Mouse (Mus musculus): ENCODE results near the gene Idi1. TPM values are rescaled to one million over a fixed set of nuclear protein-coding genes. Genes with fewer than 3 reads are reported as not detected.
A peak's percentile ranks its signal among the peaks of the same experiment; 100 is the strongest.
"Not testable (repeated sequence)": the region's sequence is repeated elsewhere in the genome, so short reads cannot be mapped to it uniquely, and the experiment has no call there.

Idi1 gene
- polyA plus RNA-seq, 1 experiment from 2014 or later = 94.1 TPM

- Histone ChIP-seq H3K36me3 (replicated peaks) (peaks cover 6% of the 10 kb centered on the region; the same call in 1 of the 2 replicates), H3K4me2 (no peak overlapping the region), H3K27ac (no peak overlapping the region), H3K4me3 (no peak overlapping the region), H3K27me3 (replicated peaks) (no peaks in the 10 kb centered on the region), H3K9me3 (no peaks in the 10 kb centered on the region), H3K4me1 (peaks cover 17% of the 10 kb centered on the region), H3K9ac (no peak overlapping the region)
- 90% methylated on average over 3 of the region's 3 CpGs for WGBS
- no peak for ATAC-seq (replicated peaks)
These were observed 20.3 kb upstream of the Idi1 start for GRCm38 (mm10) chr13:8864990-8865389.

GRCm38 (mm10) chr13:8866612-8867011 lies 18.7 kb upstream of the Idi1 start:
- H3K27ac ChIP-seq = no peak overlapping the region
- H3K4me1 ChIP-seq = peaks cover 20% of the 10 kb centered on the region
- 89% methylated on average over 7 of the region's 7 CpGs for WGBS

GRCm38 (mm10) chr13:8869578-8870157 lies 15.6 kb upstream of the Idi1 start:
- H3K36me3 ChIP-seq (replicated peaks) = no peaks in the 10 kb centered on the region
- H3K9ac ChIP-seq = peak overlapping the region; percentile 57
- no peak for ATAC-seq (replicated peaks)
- H3K4me1 ChIP-seq = peaks cover 25% of the 10 kb centered on the region
- no peaks in the 10 kb centered on the region for H3K27me3 ChIP-seq (replicated peaks)
- peak overlapping the region; percentile 76 for H3K4me3 ChIP-seq
- whole genome bisulfite sequencing = 71% methylated on average over 5 of the region's 5 CpGs
- no peaks in the 10 kb centered on the region for H3K9me3 ChIP-seq
- H3K27ac ChIP-seq = no peak overlapping the region
- peak overlapping the region; percentile 72 for H3K4me2 ChIP-seq

More at GRCm38 (mm10) chr13:8866612-8867011, 18.7 kb upstream of the Idi1 start:
- no peaks in the 10 kb centered on the region for H3K9me3 ChIP-seq
- ATAC-seq (replicated peaks) = no peak
- no peaks in the 10 kb centered on the region for H3K27me3 ChIP-seq (replicated peaks)
- no peak overlapping the region for H3K4me2 ChIP-seq
- H3K9ac ChIP-seq = no peak overlapping the region
- H3K4me3 ChIP-seq = no peak overlapping the region
- H3K36me3 ChIP-seq (replicated peaks) = no peaks in the 10 kb centered on the region

- H3K36me3 ChIP-seq (replicated peaks) = no peaks in the 10 kb centered on the region
- peak overlapping the region; percentile 72 for H3K4me2 ChIP-seq
- peaks cover 25% of the 10 kb centered on the region for H3K4me1 ChIP-seq
- H3K27ac ChIP-seq = peak overlapping the region; percentile 90
- no peak for ATAC-seq (replicated peaks)
- peak overlapping the region; percentile 76 for H3K4me3 ChIP-seq
- no peaks in the 10 kb centered on the region for H3K9me3 ChIP-seq
- H3K9ac ChIP-seq = peak overlapping the region; percentile 57
- no peaks in the 10 kb centered on the region for H3K27me3 ChIP-seq (replicated peaks)
- 7% methylated on average over 9 of the region's 9 CpGs for WGBS
These were observed 15.2 kb upstream of the Idi1 start for GRCm38 (mm10) chr13:8870160-8870509.

GRCm38 (mm10) chr13:8870510-8871313 lies 14.6 kb upstream of the Idi1 start:
- ATAC-seq (replicated peaks) = peak; percentile 94
- Histone ChIP-seq H3K9me3 (no peaks in the 10 kb centered on the region), H3K4me2 (peak overlapping the region; percentile 72), H3K9ac (peak overlapping the region; percentile 57), H3K36me3 (replicated peaks) (no peaks in the 10 kb centered on the region), H3K4me3 (peak overlapping the region; percentile 76), H3K27ac (peak overlapping the region; percentile 90), H3K4me1 (peaks cover 25% of the 10 kb centered on the region), H3K27me3 (replicated peaks) (no peaks in the 10 kb centered on the region)
- WGBS = under 1% methylated on average over 57 of the region's 57 CpGs

- 2% methylated on average over 18 of the region's 18 CpGs for WGBS
- peak within 1 kb of the TSS; percentile 57 for H3K9ac ChIP-seq
- H3K4me1 ChIP-seq = peaks cover 21% of the 10 kb centered on the region
- no peaks in the 10 kb centered on the region for H3K36me3 ChIP-seq (replicated peaks)
- H3K27ac ChIP-seq = peak within 1 kb of the TSS; percentile 90
- H3K9me3 ChIP-seq = no peaks in the 10 kb centered on the region
- H3K4me3 ChIP-seq = peak within 1 kb of the TSS; percentile 76
- H3K4me2 ChIP-seq = peak within 1 kb of the TSS; percentile 72
- peak; percentile 69 for ATAC-seq (replicated peaks)
- H3K27me3 ChIP-seq (replicated peaks) = no peaks in the 10 kb centered on the region
These were observed 13.9 kb upstream of the Idi1 start, which contains the start of gene Wdr37 for GRCm38 (mm10) chr13:8871314-8871962. TSS of gene Wdr37 (minus strand) at chr13:8871909.

GRCm38 (mm10) chr13:8873776-8874175 lies 11.5 kb upstream of the Idi1 start:
- no peaks in the 10 kb centered on the region for H3K27me3 ChIP-seq (replicated peaks)
- no peak overlapping the region for H3K9ac ChIP-seq
- ATAC-seq (replicated peaks) = no peak
- H3K9me3 ChIP-seq = no peaks in the 10 kb centered on the region
- H3K4me1 ChIP-seq = peaks cover 16% of the 10 kb centered on the region
- H3K4me2 ChIP-seq = no peak overlapping the region
- H3K4me3 ChIP-seq = no peak overlapping the region
- 100% methylated on average over 1 of the region's 1 CpGs for WGBS
- no peak overlapping the region for H3K27ac ChIP-seq
- no peaks in the 10 kb centered on the region for H3K36me3 ChIP-seq (replicated peaks)

- Histone ChIP-seq H3K9me3 (no peaks in the 10 kb centered on the region), H3K27ac (no peak overlapping the region), H3K9ac (no peak overlapping the region), H3K4me3 (no peak overlapping the region), H3K27me3 (replicated peaks) (no peaks in the 10 kb centered on the region), H3K36me3 (replicated peaks) (no peaks in the 10 kb centered on the region), H3K4me2 (no peak overlapping the region), H3K4me1 (peaks cover 5% of the 10 kb centered on the region)
- 74% methylated on average over 3 of the region's 3 CpGs for WGBS
- ATAC-seq (replicated peaks) = no peak
These were observed 3.7 kb upstream of the Idi1 start for GRCm38 (mm10) chr13:8881611-8882010.

GRCm38 (mm10) chr13:8883870-8884269 lies 1.4 kb upstream of the Idi1 start:
- 81% methylated on average over 5 of the region's 5 CpGs for WGBS
- not testable (repeated sequence) for ATAC-seq (replicated peaks)

GRCm38 (mm10) chr13:8886185-8886560 lies 872 bp downstream of the Idi1 start:
- peaks cover 9% of the 10 kb centered on the region; the same call in 1 of the 2 replicates for H3K36me3 ChIP-seq (replicated peaks)
- no peaks in the 10 kb centered on the region for H3K27me3 ChIP-seq (replicated peaks)
- no peaks in the 10 kb centered on the region for H3K9me3 ChIP-seq
- ATAC-seq (replicated peaks) = no peak
- peak overlapping the region; percentile 98 for H3K27ac ChIP-seq
- peak overlapping the region; percentile 55 for H3K9ac ChIP-seq
- peak overlapping the region; percentile 54 for H3K4me2 ChIP-seq
- peaks cover 28% of the 10 kb centered on the region for H3K4me1 ChIP-seq
- 1% methylated on average over 9 of the region's 9 CpGs for WGBS
- peak overlapping the region; percentile 65 for H3K4me3 ChIP-seq

More at GRCm38 (mm10) chr13:8883870-8884269, 1.4 kb upstream of the Idi1 start:
- not testable (repeated sequence) for H3K9ac ChIP-seq; H3K36me3 ChIP-seq (replicated peaks); H3K9me3 ChIP-seq; H3K4me3 ChIP-seq; H3K27me3 ChIP-seq (replicated peaks); H3K4me2 ChIP-seq; H3K27ac ChIP-seq
- peaks cover 25% of the 10 kb centered on the region for H3K4me1 ChIP-seq

- Histone ChIP-seq H3K4me1 (peaks cover 28% of the 10 kb centered on the region), H3K9me3 (no peaks in the 10 kb centered on the region), H3K27ac (no peak overlapping the region), H3K27me3 (replicated peaks) (no peaks in the 10 kb centered on the region), H3K36me3 (replicated peaks) (peaks cover 18% of the 10 kb centered on the region), H3K9ac (no peak overlapping the region), H3K4me3 (no peak overlapping the region), H3K4me2 (no peak overlapping the region)
- no peak for ATAC-seq (replicated peaks)
- WGBS = 100% methylated on average over 1 of the region's 1 CpGs
These were observed 3.3 kb downstream of the Idi1 start for GRCm38 (mm10) chr13:8888603-8889002.

GRCm38 (mm10) chr13:8905986-8906385 lies 20.7 kb downstream of the Idi1 start:
- ATAC-seq (replicated peaks); H3K4me3 ChIP-seq; H3K4me2 ChIP-seq; H3K4me1 ChIP-seq; H3K9me3 ChIP-seq; H3K36me3 ChIP-seq (replicated peaks); H3K27me3 ChIP-seq (replicated peaks); H3K9ac ChIP-seq; H3K27ac ChIP-seq: not testable (repeated sequence)
- 94% methylated on average over 2 of the region's 2 CpGs for WGBS

Data from midbrain, embryonic 15.5 days (tissue).